Mouse (Mus musculus): Measurements from ENCODE around the gene Pkp1. TPM values are rescaled to one million over a fixed set of nuclear protein-coding genes. Genes with fewer than 3 reads are reported as not detected.

Pkp1 gene
- total RNA-seq (2021): not detected in 2 replicates
- long read RNA-seq: 0 reads

GRCm38 (mm10) chr1:135918644-135919407, at the start of gene Pkp1:
Gene Pkp1 (minus strand): TSS chr1:135919207.
- DNase-seq: no peak

GRCm38 (mm10) chr1:135967739-135968138, 48.7 kb upstream of the Pkp1 start:
- no peak for DNase-seq

GRCm38 (mm10) chr1:135964561-135964960, 45.6 kb upstream of the Pkp1 start:
- DNase-seq: no peak

- DNase-seq: no peak
Observed at GRCm38 (mm10) chr1:135963177-135963576, 44.2 kb upstream of the Pkp1 start.

GRCm38 (mm10) chr1:135958483-135958882, 39.5 kb upstream of the Pkp1 start:
- DNase-seq: no peak

- DNase-seq: no peak
Observed at GRCm38 (mm10) chr1:135948871-135949270, 29.9 kb upstream of the Pkp1 start.

- no peak for DNase-seq
Observed at GRCm38 (mm10) chr1:135946247-135946646, 27.2 kb upstream of the Pkp1 start.

- peak; percentile 19 for DNase-seq
Observed at GRCm38 (mm10) chr1:135945711-135946110, 26.7 kb upstream of the Pkp1 start.

GRCm38 (mm10) chr1:135944526-135945259, 25.7 kb upstream of the Pkp1 start:
- peak; percentile 68 for DNase-seq

GRCm38 (mm10) chr1:135943713-135944112, 24.7 kb upstream of the Pkp1 start:
- DNase-seq: no peak

GRCm38 (mm10) chr1:135942116-135942515, 23.1 kb upstream of the Pkp1 start:
- no peak for DNase-seq

- DNase-seq: no peak
Observed at GRCm38 (mm10) chr1:135941259-135942006, 22.4 kb upstream of the Pkp1 start.

- DNase-seq: no peak
Observed at GRCm38 (mm10) chr1:135936091-135936490, 17.1 kb upstream of the Pkp1 start.

GRCm38 (mm10) chr1:135933704-135934293, 14.8 kb upstream of the Pkp1 start:
- no peak for DNase-seq

GRCm38 (mm10) chr1:135929876-135930275, 10.9 kb upstream of the Pkp1 start:
- DNase-seq: no peak

- DNase-seq: no peak
Observed at GRCm38 (mm10) chr1:135925848-135926247, 6.8 kb upstream of the Pkp1 start.

GRCm38 (mm10) chr1:135924377-135924994, 5.5 kb upstream of the Pkp1 start:
- DNase-seq: no peak

- no peak for DNase-seq
Observed at GRCm38 (mm10) chr1:135923229-135923628, 4.2 kb upstream of the Pkp1 start.

- DNase-seq: no peak
Observed at GRCm38 (mm10) chr1:135917206-135917605, 1.8 kb downstream of the Pkp1 start.

- DNase-seq: no peak
Observed at GRCm38 (mm10) chr1:135916486-135917058, 2.4 kb downstream of the Pkp1 start.

- DNase-seq: no peak
Observed at GRCm38 (mm10) chr1:135913657-135914056, 5.3 kb downstream of the Pkp1 start.

GRCm38 (mm10) chr1:135909381-135909780, 9.6 kb downstream of the Pkp1 start:
- DNase-seq: no peak
